Mouse (Mus musculus): ENCODE data around the gene Lig4. TPM values are rescaled to one million over a fixed set of nuclear protein-coding genes. Genes with fewer than 3 reads are reported as not detected.

The Lig4 gene
- total and polyA plus RNA-seq, 2 experiments from 2014 or later, result 4.1 to 8.2 TPM

DNA sequence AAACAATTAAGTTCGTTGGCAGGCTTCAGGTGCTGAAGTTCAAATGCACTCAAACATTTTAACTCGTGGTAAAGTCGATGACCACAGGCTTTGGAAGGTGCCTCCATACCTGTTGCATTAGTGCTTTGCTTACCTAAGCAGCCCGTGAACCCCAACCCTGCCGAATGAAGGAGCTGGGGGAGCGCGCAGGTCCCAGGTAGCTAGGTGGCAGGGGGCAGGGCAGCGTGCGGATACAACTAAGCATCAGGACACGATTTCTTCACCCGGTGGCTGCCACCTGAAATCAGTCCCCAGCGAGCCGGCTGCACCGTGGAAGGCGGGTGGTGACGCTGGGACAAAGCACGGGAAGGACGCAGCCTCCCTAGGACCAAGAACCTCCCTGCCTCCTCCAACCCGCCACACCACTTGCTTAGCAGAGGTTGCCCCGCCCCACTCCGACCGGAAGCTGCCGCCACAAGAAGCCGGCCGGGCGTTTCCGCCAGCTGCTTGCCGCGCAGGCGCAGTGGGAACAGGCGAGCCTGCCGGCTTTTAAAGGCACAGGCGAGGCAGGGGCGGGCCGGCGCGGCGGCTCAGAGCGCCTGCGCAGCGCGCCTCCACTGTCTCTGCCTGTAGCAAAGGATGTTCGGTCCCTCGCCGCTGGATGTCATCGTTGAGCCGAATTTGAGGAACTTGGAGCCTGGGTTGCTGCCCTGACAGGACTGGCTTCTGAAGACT lies 1.4 kb downstream of the Lig4 start:
- Histone ChIP-seq H3K27ac (ENCODE audit: low read depth, low read length) (peak overlapping the region; percentile 19; the same call in 1 of the 2 replicates), H3K9me3 (ENCODE audit: low read length) (no peaks in the 10 kb centered on the region), H3K4me1 (ENCODE audit: insufficient read depth, low read length) (peaks cover 19% of the 10 kb centered on the region), H3K36me3 (ENCODE audit: insufficient read depth, low read length) (peaks cover 25% of the 10 kb centered on the region), H3K9ac (replicated peaks; ENCODE audit: low read length, poor library complexity, severe bottlenecking) (peak overlapping the region; percentile 66), H3K4me2 (ENCODE audit: low read depth, low read length, poor library complexity, severe bottlenecking) (peak overlapping the region; percentile 68), H3K4me3 (ENCODE audit: low read depth, low read length) (peak overlapping the region; percentile 66), H3K27me3 (ENCODE audit: insufficient read depth, low read length) (no peaks in the 10 kb centered on the region)
- peak; percentile 99 for DNase-seq (ENCODE audit: low spot score)
- ATAC-seq (ENCODE audit: low FRiP score), result peak; percentile 96
- peak; percentile 81 for TF ChIP-seq CTCF (IDR thresholded peaks at IDR 0.05)
- WGBS, result under 1% methylated on average over 47 of the region's 47 CpGs

DNA sequence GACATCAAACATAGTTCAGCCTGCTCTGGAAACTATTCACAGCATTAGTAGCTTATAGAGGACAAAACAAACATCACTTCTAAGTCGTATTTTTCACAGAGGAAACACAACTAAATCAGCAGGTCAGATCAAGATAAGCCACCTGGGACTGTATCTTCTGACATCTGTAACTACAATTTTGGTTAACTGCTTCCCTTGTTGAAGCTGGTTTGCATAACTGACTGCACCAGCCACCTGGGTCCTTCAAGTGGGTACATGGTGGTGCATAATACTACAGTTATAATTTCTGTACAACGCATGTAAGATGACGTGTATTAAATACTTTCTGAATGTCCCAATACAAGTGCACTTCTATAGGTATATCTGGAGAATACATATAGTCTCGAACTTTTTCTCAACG lies 2.2 kb downstream of the Lig4 start:
- Histone ChIP-seq H3K4me1 (ENCODE audit: insufficient read depth, low read length) (peaks cover 19% of the 10 kb centered on the region), H3K27ac (ENCODE audit: low read depth, low read length) (no peak overlapping the region), H3K4me2 (ENCODE audit: low read depth, low read length, poor library complexity, severe bottlenecking) (peak overlapping the region; percentile 68), H3K27me3 (ENCODE audit: insufficient read depth, low read length) (no peaks in the 10 kb centered on the region), H3K9me3 (ENCODE audit: low read length) (no peaks in the 10 kb centered on the region), H3K4me3 (ENCODE audit: low read depth, low read length) (peak overlapping the region; percentile 66), H3K9ac (replicated peaks; ENCODE audit: low read length, poor library complexity, severe bottlenecking) (0 out of 2 replicates have a peak overlapping the region, but pooled peaks have one; percentile 66), H3K36me3 (ENCODE audit: insufficient read depth, low read length) (peaks cover 27% of the 10 kb centered on the region)
- 58% methylated on average over 5 of the region's 5 CpGs for WGBS
- no peak for ATAC-seq (ENCODE audit: low FRiP score)
- DNase-seq (ENCODE audit: low spot score), result no peak
- no peak for TF ChIP-seq CTCF (IDR thresholded peaks at IDR 0.05)

DNA sequence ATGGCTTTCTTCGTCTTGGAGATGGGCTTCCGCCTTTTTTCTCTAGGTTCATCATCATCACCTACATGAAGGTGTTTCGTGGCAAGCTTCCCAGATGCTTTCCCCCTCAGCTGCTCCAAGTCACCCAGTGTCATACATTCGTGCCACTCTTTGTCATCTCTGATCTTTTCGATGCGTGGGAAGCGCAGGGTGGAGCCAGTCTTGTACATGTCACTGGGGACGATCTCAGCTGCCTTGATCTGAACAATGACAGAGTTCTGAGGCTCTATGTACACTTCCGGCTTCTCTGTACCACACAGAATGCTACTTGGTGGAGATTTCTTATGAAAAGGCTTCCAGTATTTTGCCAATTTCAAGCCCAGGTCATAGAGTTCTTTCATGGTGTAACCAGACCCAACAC lies 5.6 kb downstream of the Lig4 start:
- Histone ChIP-seq H3K27me3 (ENCODE audit: insufficient read depth, low read length) (no peaks in the 10 kb centered on the region), H3K9ac (replicated peaks; ENCODE audit: low read length, poor library complexity, severe bottlenecking) (no peak overlapping the region), H3K4me2 (ENCODE audit: low read depth, low read length, poor library complexity, severe bottlenecking) (no peak overlapping the region), H3K9me3 (ENCODE audit: low read length) (no peaks in the 10 kb centered on the region), H3K36me3 (ENCODE audit: insufficient read depth, low read length) (peaks cover 27% of the 10 kb centered on the region), H3K27ac (ENCODE audit: low read depth, low read length) (no peak overlapping the region), H3K4me3 (ENCODE audit: low read depth, low read length) (no peak overlapping the region), H3K4me1 (ENCODE audit: insufficient read depth, low read length) (peaks cover 4% of the 10 kb centered on the region; the same call in 1 of the 2 replicates)
- no peak for TF ChIP-seq CTCF (IDR thresholded peaks at IDR 0.05)
- ATAC-seq (ENCODE audit: low FRiP score) (no peak), DNase-seq (ENCODE audit: low spot score) (no peak)
- 96% methylated on average over 9 of the region's 9 CpGs for WGBS

DNA sequence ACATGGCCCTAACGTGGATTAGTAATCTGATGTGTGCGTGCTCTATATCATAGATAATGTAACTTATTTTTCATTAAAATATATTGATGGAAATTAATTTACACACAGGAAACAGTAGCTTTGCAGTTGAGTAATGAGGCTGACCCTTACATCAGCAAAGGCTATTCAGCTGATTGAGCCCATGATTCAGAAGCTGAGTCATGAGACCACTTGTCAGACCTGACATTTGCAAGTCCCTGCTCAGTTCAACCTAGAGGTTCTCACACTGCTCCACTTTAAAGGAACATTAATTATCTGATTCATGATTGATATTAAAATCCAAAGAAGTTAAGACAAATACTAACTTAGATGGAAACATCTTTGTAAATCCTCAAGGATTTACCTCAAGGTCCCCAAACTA lies 17.6 kb downstream of the Lig4 start:
- H3K27ac ChIP-seq (ENCODE audit: low read depth, low read length), result no peak overlapping the region

DNA sequence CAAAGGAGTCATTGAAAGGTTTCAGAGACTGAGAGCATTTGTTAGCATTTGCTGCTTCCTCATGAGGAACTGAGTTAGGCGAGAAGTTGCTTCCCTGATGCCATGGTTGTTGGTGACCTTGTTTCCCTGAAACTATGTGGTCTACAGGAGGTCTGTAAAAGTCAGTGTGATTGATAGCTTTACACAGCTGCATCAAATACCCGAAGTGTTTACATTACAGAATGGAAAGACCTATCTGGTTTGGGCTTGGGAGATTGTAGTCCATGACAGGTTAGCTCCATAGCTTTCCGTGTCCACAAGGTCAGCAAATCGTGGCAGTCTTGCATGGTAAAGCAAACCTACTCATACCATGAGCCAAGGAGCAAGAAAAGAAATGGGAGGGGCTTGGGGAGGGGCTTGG lies 19.1 kb downstream of the Lig4 start:
- Histone ChIP-seq H3K36me3 (ENCODE audit: insufficient read depth, low read length) (no peaks in the 10 kb centered on the region), H3K27ac (ENCODE audit: low read depth, low read length) (no peak overlapping the region)
- 75% methylated on average over 4 of the region's 4 CpGs for WGBS

More for the DNA sequence above, 17.6 kb downstream of the Lig4 start:
- Histone ChIP-seq H3K9me3 (ENCODE audit: low read length) (no peaks in the 10 kb centered on the region), H3K4me3 (ENCODE audit: low read depth, low read length) (no peak overlapping the region), H3K4me2 (ENCODE audit: low read depth, low read length, poor library complexity, severe bottlenecking) (no peak overlapping the region), H3K36me3 (ENCODE audit: insufficient read depth, low read length) (no peaks in the 10 kb centered on the region), H3K9ac (replicated peaks; ENCODE audit: low read length, poor library complexity, severe bottlenecking) (no peak overlapping the region), H3K4me1 (ENCODE audit: insufficient read depth, low read length) (no peaks in the 10 kb centered on the region), H3K27me3 (ENCODE audit: insufficient read depth, low read length) (no peaks in the 10 kb centered on the region)
- 92% methylated on average over 2 of the region's 2 CpGs for WGBS
- TF ChIP-seq CTCF (IDR thresholded peaks at IDR 0.05), result no peak
- no peak for DNase-seq (ENCODE audit: low spot score)
- ATAC-seq (ENCODE audit: low FRiP score), result no peak

DNA sequence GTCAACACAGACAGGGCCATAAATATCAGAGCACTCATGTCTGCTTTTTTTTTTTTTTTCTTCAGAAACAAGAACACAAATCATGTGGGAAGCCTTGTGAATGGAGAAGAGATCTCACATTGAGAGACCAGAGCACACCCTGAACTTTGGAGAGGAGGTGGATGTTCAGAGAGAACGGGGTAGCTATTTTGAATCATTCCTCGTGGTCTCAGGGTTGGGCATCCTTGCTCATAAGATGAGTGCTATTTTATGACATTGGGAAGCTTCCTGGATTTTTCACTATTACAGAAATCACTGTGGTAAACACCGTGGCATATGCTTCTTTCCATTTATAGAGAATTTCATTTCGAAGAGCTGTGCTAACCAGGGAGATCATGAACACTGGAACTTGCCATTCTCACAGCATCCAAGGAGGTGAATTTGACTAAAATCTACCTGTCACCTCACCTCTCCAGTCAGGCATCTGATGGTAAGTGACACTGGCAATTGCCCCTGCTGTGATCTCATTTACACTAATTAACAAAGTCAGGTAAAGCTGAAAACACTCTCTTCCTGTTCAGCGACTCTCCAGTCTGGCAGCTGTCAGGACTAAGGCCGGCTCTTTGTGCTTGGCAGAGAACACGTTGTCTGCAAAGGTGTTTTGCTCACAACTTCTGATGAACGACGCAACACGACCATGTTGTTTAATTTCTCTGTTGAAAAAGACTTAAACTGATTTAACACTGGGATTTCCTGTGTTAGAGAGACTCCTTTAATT lies 28.2 kb downstream of the Lig4 start:
- no peak for TF ChIP-seq CTCF (IDR thresholded peaks at IDR 0.05)

More for the DNA sequence above, 19.1 kb downstream of the Lig4 start:
- no peak overlapping the region for H3K9ac ChIP-seq (replicated peaks; ENCODE audit: low read length, poor library complexity, severe bottlenecking)
- no peak for TF ChIP-seq CTCF (IDR thresholded peaks at IDR 0.05)
- ATAC-seq (ENCODE audit: low FRiP score), result no peak
- H3K4me2 ChIP-seq (ENCODE audit: low read depth, low read length, poor library complexity, severe bottlenecking), result no peak overlapping the region
- DNase-seq (ENCODE audit: low spot score), result no peak
- no peaks in the 10 kb centered on the region for H3K9me3 ChIP-seq (ENCODE audit: low read length)
- no peaks in the 10 kb centered on the region for H3K27me3 ChIP-seq (ENCODE audit: insufficient read depth, low read length)
- no peak overlapping the region for H3K4me3 ChIP-seq (ENCODE audit: low read depth, low read length)
- no peaks in the 10 kb centered on the region for H3K4me1 ChIP-seq (ENCODE audit: insufficient read depth, low read length)

More for the DNA sequence above, 28.2 kb downstream of the Lig4 start:
- H3K4me3 ChIP-seq (ENCODE audit: low read depth, low read length), result no peak overlapping the region
- DNase-seq (ENCODE audit: low spot score), result peak; percentile 60
- no peaks in the 10 kb centered on the region for H3K27me3 ChIP-seq (ENCODE audit: insufficient read depth, low read length)
- 66% methylated on average over 10 of the region's 10 CpGs for WGBS
- no peak overlapping the region for H3K27ac ChIP-seq (ENCODE audit: low read depth, low read length)
- H3K4me1 ChIP-seq (ENCODE audit: insufficient read depth, low read length), result no peaks in the 10 kb centered on the region
- H3K9me3 ChIP-seq (ENCODE audit: low read length), result no peaks in the 10 kb centered on the region
- no peak overlapping the region for H3K4me2 ChIP-seq (ENCODE audit: low read depth, low read length, poor library complexity, severe bottlenecking)
- ATAC-seq (ENCODE audit: low FRiP score), result no peak
- H3K9ac ChIP-seq (replicated peaks; ENCODE audit: low read length, poor library complexity, severe bottlenecking), result no peak overlapping the region
- H3K36me3 ChIP-seq (ENCODE audit: insufficient read depth, low read length), result no peaks in the 10 kb centered on the region
